Mouse (Mus musculus) embryonic facial prominence, embryonic 13.5 days (tissue): ENCODE data around the gene Rftn1. TPM values are rescaled to one million over a fixed set of nuclear protein-coding genes. Genes with fewer than 3 reads are reported as not detected.
A peak's percentile ranks its signal among the peaks of the same experiment; 100 is the strongest.

ENCODE experiments used
- ATAC-seq: fragments of 200-750 bp; cut with Nextera tagmentation; 2 replicates; pipeline ENCODE4 v1.8.0; 2017; ENCODE audit warnings: low read depth; ENCODE audit not compliant: insufficient number of reproducible peaks, insufficient read depth, low FRiP score, low TSS enrichment
- H3K27ac ChIP-seq: fragments of 300-500 bp; sonication (generic); 2 replicates; pipeline ENCODE4 v1.5.1; 2015; ENCODE audit warnings: moderate library complexity, mild to moderate bottlenecking, inconsistent platforms
- H3K27me3 ChIP-seq: fragments of 300-500 bp; sonication (generic); 2 replicates; pipeline ENCODE4 v1.6.1; 2015; ENCODE audit warnings: mild to moderate bottlenecking, inconsistent platforms
- H3K36me3 ChIP-seq: fragments of 300-500 bp; sonication (generic); 2 replicates; pipeline ENCODE4 v1.6.1; 2015; ENCODE audit warnings: mild to moderate bottlenecking, inconsistent platforms
- H3K4me1 ChIP-seq: fragments of 300-500 bp; sonication (generic); 2 replicates; pipeline ENCODE4 v1.6.1; 2015; ENCODE audit warnings: inconsistent platforms
- H3K4me2 ChIP-seq: fragments of 300-500 bp; sonication (generic); 2 replicates; pipeline ENCODE4 v1.6.1; 2015; ENCODE audit warnings: moderate library complexity, mild to moderate bottlenecking, inconsistent platforms
- H3K4me3 ChIP-seq: fragments of 300-500 bp; sonication (generic); 2 replicates; pipeline ENCODE4 v1.5.1; 2015; ENCODE audit warnings: mild to moderate bottlenecking, inconsistent platforms
- H3K9ac ChIP-seq: fragments of 300-500 bp; sonication (generic); 2 replicates; pipeline ENCODE4 v1.6.1; 2015; ENCODE audit warnings: mild to moderate bottlenecking, inconsistent platforms
- H3K9me3 ChIP-seq: fragments of 300-500 bp; sonication (generic); 2 replicates; pipeline ENCODE4 v1.6.1; 2016; ENCODE audit warnings: inconsistent platforms
- WGBS: fragments of 180-500 bp; shearing (Covaris S2); methylation state at CpG from one replicate; pipeline ENCODE4 v1.1.7; 2015; ENCODE audit warnings: mixed read lengths; 5-methylcytosine and 5-hydroxymethylcytosine counted together
- polyA plus RNA-seq: library from polyadenylated mRNA; unstranded; fragments of >200 nt; fragmentation: Nextera tagmentation; extraction: Ambion mirVana; gene quantifications from 2 replicates; pipeline ENCODE4 v1.2.1, GENCODE M21; 2015

The Rftn1 gene
- polyA plus RNA-seq, 1 experiment from 2014 or later = 15.8 TPM

- H3K27me3 ChIP-seq = no peaks in the 10 kb centered on the region
- no peak for ATAC-seq
- H3K4me1 ChIP-seq = no peaks in the 10 kb centered on the region; the same call in 1 of the 2 replicates
- H3K4me3 ChIP-seq = no peak overlapping the region
- no peak overlapping the region for H3K9ac ChIP-seq
- WGBS = 67% methylated on average over 20 of the region's 20 CpGs
- H3K36me3 ChIP-seq = peaks cover 19% of the 10 kb centered on the region
- no peak overlapping the region for H3K4me2 ChIP-seq
- H3K9me3 ChIP-seq = 0 out of 2 replicates have a peak, but pooled peaks cover 9% of the 10 kb centered on the region
- peak overlapping the region; percentile 41; the same call in 1 of the 2 replicates for H3K27ac ChIP-seq
These were observed 29.3 kb downstream of the Rftn1 start for GRCm38 (mm10) chr17:50160904-50161805.

- Histone ChIP-seq H3K27me3 (no peaks in the 10 kb centered on the region), H3K4me2 (no peak overlapping the region), H3K36me3 (peaks cover 14% of the 10 kb centered on the region), H3K9me3 (0 out of 2 replicates have a peak, but pooled peaks cover 9% of the 10 kb centered on the region), H3K4me1 (no peaks in the 10 kb centered on the region; the same call in 1 of the 2 replicates), H3K9ac (no peak overlapping the region), H3K27ac (no peak overlapping the region; the same call in 1 of the 2 replicates), H3K4me3 (no peak overlapping the region)
- ATAC-seq = no peak
- 64% methylated on average over 6 of the region's 6 CpGs for WGBS
These were observed 30.1 kb downstream of the Rftn1 start for GRCm38 (mm10) chr17:50160357-50160756.

GRCm38 (mm10) chr17:50159816-50160215 is 30.7 kb downstream of the Rftn1 start:
- ATAC-seq = no peak
- WGBS = 83% methylated on average over 6 of the region's 6 CpGs
- no peak overlapping the region for H3K4me3 ChIP-seq
- no peaks in the 10 kb centered on the region for H3K27me3 ChIP-seq
- H3K9ac ChIP-seq = no peak overlapping the region
- H3K9me3 ChIP-seq = 0 out of 2 replicates have a peak, but pooled peaks cover 6% of the 10 kb centered on the region
- H3K4me2 ChIP-seq = no peak overlapping the region
- H3K36me3 ChIP-seq = peaks cover 12% of the 10 kb centered on the region
- no peaks in the 10 kb centered on the region; the same call in 1 of the 2 replicates for H3K4me1 ChIP-seq
- H3K27ac ChIP-seq = no peak overlapping the region; the same call in 1 of the 2 replicates

GRCm38 (mm10) chr17:50158565-50158964 is 31.9 kb downstream of the Rftn1 start:
- H3K9ac ChIP-seq = no peak overlapping the region
- WGBS = 91% methylated on average over 6 of the region's 6 CpGs
- H3K36me3 ChIP-seq = no peaks in the 10 kb centered on the region
- ATAC-seq = no peak
- no peaks in the 10 kb centered on the region; the same call in 1 of the 2 replicates for H3K4me1 ChIP-seq
- H3K9me3 ChIP-seq = no peaks in the 10 kb centered on the region
- H3K4me3 ChIP-seq = no peak overlapping the region
- no peak overlapping the region for H3K4me2 ChIP-seq
- H3K27ac ChIP-seq = no peak overlapping the region
- H3K27me3 ChIP-seq = no peaks in the 10 kb centered on the region

- Histone ChIP-seq H3K4me3 (no peak overlapping the region), H3K27ac (no peak overlapping the region), H3K9me3 (no peaks in the 10 kb centered on the region), H3K27me3 (no peaks in the 10 kb centered on the region), H3K4me1 (no peaks in the 10 kb centered on the region; the same call in 1 of the 2 replicates), H3K36me3 (no peaks in the 10 kb centered on the region), H3K9ac (no peak overlapping the region), H3K4me2 (no peak overlapping the region)
- ATAC-seq = no peak
- WGBS = 92% methylated on average over 15 of the region's 15 CpGs
These were observed 33.0 kb downstream of the Rftn1 start for GRCm38 (mm10) chr17:50157190-50158150.

GRCm38 (mm10) chr17:50152085-50152484 is 38.4 kb downstream of the Rftn1 start:
- Histone ChIP-seq H3K4me1 (peaks cover 15% of the 10 kb centered on the region), H3K4me2 (no peak overlapping the region), H3K9ac (no peak overlapping the region), H3K9me3 (no peaks in the 10 kb centered on the region), H3K4me3 (no peak overlapping the region), H3K36me3 (0 out of 2 replicates have a peak, but pooled peaks cover 3% of the 10 kb centered on the region), H3K27ac (no peak overlapping the region), H3K27me3 (no peaks in the 10 kb centered on the region)
- no peak for ATAC-seq
- 93% methylated on average over 5 of the region's 5 CpGs for whole genome bisulfite sequencing

- no peaks in the 10 kb centered on the region for H3K9me3 ChIP-seq
- H3K4me1 ChIP-seq = peaks cover 15% of the 10 kb centered on the region
- no peaks in the 10 kb centered on the region for H3K27me3 ChIP-seq
- H3K27ac ChIP-seq = no peak overlapping the region
- WGBS = 71% methylated on average over 7 of the region's 7 CpGs
- H3K4me3 ChIP-seq = no peak overlapping the region
- H3K36me3 ChIP-seq = 0 out of 2 replicates have a peak, but pooled peaks cover 3% of the 10 kb centered on the region
- no peak for ATAC-seq
- H3K4me2 ChIP-seq = no peak overlapping the region
- H3K9ac ChIP-seq = no peak overlapping the region
These were observed 39.2 kb downstream of the Rftn1 start for GRCm38 (mm10) chr17:50151208-50151723.

- H3K9me3 ChIP-seq = no peaks in the 10 kb centered on the region
- WGBS = 54% methylated on average over 16 of the region's 16 CpGs
- no peak overlapping the region for H3K9ac ChIP-seq
- H3K4me1 ChIP-seq = peaks cover 15% of the 10 kb centered on the region
- no peak for ATAC-seq
- no peak overlapping the region for H3K4me3 ChIP-seq
- H3K36me3 ChIP-seq = 0 out of 2 replicates have a peak, but pooled peaks cover 3% of the 10 kb centered on the region
- H3K27ac ChIP-seq = no peak overlapping the region
- H3K4me2 ChIP-seq = 0 out of 2 replicates have a peak overlapping the region, but pooled peaks have one; percentile 25
- no peaks in the 10 kb centered on the region for H3K27me3 ChIP-seq
These were observed 39.9 kb downstream of the Rftn1 start for GRCm38 (mm10) chr17:50150416-50151207.

- Histone ChIP-seq H3K9me3 (no peaks in the 10 kb centered on the region), H3K4me3 (no peak overlapping the region), H3K27me3 (no peaks in the 10 kb centered on the region), H3K36me3 (0 out of 2 replicates have a peak, but pooled peaks cover 3% of the 10 kb centered on the region), H3K4me2 (peak overlapping the region; percentile 25), H3K9ac (no peak overlapping the region), H3K27ac (peak overlapping the region; percentile 4; the same call in 1 of the 2 replicates), H3K4me1 (peaks cover 15% of the 10 kb centered on the region)
- ATAC-seq = no peak
- 66% methylated on average over 14 of the region's 14 CpGs for WGBS
These were observed 40.7 kb downstream of the Rftn1 start for GRCm38 (mm10) chr17:50149690-50150210.

GRCm38 (mm10) chr17:50147831-50148587 is 42.5 kb downstream of the Rftn1 start:
- Histone ChIP-seq H3K36me3 (peaks cover 3% of the 10 kb centered on the region; the same call in 1 of the 2 replicates), H3K9ac (no peak overlapping the region), H3K27ac (no peak overlapping the region), H3K27me3 (no peaks in the 10 kb centered on the region), H3K9me3 (no peaks in the 10 kb centered on the region), H3K4me2 (no peak overlapping the region), H3K4me3 (no peak overlapping the region), H3K4me1 (peaks cover 15% of the 10 kb centered on the region)
- WGBS = 83% methylated on average over 12 of the region's 12 CpGs
- no peak for ATAC-seq
